Mouse (Mus musculus): ENCODE measurements around the gene Nxn. TPM values are rescaled to one million over a fixed set of nuclear protein-coding genes. Genes with fewer than 3 reads are reported as not detected.

Nxn gene
- total RNA-seq, 2 experiments from 2014 or later = 15.5 to 17.4 TPM

DNA sequence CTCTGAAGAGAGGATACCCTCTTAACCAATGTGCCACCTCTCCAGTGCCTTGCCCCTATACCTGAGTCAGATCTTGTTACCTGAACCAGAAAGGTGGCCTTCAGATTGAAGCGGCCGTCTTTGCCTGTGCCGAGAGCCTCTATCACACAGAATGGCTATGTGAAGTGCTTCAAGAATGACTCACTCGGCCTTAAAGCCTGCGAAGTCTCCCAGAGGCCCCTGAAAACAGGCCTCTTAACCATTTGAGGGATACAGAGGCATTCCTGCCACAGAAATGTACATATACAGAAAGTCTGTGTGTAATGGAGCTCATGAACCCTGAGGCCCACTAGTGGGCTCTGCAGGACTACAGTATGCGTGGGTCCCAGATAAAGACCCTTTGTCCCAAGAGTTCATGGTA, 115.1 kb downstream of the Nxn start:
- intact Hi-C loops (cut with DNase I) = no loop called here
- no peak for DNase-seq

DNA sequence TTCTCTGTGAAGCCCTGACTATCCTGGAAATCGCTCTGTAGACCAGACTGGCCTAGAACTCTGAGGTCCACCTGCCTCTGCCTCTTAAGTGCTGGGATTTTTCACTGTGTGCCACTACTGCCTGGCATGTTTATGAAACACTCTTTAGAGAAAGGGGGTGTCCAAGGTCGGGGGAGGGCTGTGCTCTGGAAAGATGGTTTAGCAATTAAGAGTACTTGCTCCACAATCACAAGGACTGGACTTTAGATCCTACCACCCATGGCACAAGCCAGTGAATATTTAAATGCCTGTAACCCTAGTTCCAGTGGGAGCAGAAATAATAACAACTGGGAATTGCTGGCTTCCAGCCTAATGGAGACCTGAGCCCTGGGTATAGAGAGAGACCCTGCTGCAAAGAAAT, 119.0 kb downstream of the Nxn start:
- intact Hi-C loops (cut with DNase I) = no loop called here

DNA sequence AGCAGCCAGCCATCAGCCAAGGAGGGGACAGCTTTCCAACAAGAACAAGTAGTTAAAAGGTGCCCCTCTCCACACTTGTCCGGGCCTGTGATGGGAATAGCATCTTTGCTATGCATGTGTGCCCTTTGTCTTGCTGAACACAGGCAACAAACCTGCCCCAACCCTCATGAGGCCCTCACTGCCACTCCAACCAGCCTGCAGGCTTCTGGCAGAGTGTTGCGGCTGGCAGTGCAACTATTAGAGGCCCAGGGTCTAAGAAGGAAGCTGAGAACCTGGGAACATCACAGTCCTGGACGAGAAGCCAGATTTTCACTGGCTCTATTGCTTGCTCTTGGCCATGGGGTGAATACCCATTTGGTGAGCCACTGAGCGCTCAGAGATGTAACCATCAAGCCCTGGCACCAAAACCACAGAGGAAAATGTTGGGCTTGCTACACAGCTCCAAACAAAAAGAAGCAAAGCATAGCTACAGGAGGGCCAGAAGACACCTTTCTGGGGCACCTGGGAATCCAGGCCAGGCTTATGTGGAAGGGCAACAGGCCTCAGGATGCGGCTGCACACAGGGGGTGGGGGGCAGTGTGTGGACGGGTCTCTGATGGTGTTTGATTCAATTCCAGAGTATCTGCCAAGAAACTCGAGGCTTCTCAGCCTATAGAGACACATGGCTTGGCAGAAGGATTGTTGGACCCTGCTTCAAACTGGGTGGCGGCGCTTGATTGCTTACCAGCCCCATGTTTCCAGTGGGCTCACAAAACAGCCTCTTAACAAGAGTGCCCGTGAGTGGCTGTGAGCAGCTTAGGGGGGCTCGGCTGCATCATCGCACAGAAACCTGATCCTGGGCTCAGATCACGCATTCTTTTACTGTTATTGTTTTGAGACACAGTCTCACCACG, 119.7 kb downstream of the Nxn start:
- no peak for DNase-seq
- intact Hi-C loops (cut with DNase I) = no loop called here

More for the DNA sequence above, 119.0 kb downstream of the Nxn start:
- DNase-seq = no peak

DNA sequence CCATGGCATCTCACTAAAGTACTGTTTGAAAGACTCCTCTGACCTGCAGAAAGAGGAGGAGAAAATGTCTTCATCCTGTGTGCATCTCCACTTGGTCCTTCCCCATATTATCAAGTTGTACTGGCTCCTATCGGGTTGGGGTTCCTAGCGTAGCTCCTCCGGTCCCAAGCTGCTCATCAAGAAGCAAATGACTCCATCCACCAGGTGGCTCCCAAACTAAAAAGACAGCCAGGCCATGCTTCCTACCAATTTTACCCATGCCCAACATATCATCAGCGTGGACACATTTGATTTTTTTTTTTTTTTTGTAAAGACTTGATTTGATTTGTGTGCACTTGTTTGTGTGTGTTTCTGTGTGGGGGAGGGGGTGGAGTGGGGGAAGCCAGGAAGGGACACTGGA, 126.5 kb downstream of the Nxn start:
- intact Hi-C loops (cut with DNase I) = loop anchor here (5.0 kb wide), 1 partner anchor 125 kb away; the partner anchor contains the start of gene Nxn
- DNase-seq = peak in 1 of 2 experiments; percentile 35

DNA sequence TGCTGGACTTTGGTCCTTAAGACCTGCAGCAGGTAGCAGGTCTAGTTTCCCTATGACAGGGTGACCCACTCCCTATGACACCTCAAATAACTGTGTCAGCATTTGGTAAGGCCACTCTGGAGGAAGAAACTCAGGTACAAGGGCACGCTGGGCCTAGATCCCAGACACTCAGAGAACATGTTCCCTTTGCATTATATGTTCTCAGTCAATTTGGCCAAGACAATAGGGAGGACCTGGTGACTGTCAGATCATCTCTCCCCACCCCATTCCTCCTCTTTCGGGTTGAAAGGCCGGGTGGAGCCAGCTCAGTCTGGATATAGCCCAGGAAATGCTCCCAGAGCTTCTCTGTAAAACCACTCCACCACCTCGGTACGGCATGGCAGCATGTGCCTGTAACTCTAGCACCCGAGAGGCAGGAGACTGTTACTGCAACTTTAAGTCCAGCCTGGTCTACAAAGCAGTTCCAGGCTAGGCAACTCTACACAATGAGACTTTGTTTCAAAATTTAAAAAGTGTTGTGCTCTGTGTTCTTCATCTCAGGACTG, 130.3 kb downstream of the Nxn start:
- DNase-seq = no peak
- intact Hi-C loops (cut with DNase I) = no loop called here

DNA sequence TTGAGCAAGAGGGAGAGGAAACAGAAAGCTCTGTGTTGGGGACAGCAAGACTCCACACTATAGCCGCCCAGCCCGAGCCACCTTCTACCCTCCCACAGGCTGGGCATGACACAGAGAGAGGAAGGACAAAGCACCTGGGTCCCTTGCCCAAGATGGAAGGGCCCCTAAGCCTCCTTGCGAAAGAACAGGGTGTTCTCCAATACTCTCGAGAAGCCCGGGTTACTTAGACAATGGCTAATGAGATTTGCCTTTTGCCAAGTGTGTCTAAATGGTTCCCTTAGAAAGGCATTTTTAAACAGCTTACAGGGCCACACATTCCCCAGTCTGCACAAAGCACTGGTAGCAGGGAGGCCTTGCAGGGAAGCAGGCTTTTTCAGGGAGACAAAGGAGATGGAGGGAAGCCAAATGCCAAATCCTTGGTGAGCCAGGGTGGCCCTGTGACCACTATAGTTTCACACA, 130.9 kb downstream of the Nxn start:
- DNase-seq = no peak
- intact Hi-C loops (cut with DNase I) = no loop called here

DNA sequence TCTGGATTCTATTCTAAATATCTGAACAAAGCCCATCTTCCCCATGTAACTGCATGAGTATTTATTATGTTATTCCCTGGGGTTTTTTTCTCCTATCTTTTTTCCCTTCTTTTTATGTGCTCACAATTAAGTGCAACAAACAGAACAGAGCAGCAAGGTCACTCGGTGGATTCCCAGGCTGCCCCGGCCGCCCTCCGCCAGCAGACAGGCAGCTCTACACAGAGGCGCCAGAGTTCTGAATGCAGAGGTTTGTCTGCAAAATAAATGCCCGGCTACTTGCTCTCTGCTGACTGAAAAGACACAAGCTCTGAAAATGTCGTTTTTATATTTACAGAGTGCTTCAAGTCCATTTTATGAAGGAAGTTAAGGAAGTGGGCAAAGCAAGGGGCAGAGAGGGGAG, 131.4 kb downstream of the Nxn start:
- DNase-seq = no peak

DNA sequence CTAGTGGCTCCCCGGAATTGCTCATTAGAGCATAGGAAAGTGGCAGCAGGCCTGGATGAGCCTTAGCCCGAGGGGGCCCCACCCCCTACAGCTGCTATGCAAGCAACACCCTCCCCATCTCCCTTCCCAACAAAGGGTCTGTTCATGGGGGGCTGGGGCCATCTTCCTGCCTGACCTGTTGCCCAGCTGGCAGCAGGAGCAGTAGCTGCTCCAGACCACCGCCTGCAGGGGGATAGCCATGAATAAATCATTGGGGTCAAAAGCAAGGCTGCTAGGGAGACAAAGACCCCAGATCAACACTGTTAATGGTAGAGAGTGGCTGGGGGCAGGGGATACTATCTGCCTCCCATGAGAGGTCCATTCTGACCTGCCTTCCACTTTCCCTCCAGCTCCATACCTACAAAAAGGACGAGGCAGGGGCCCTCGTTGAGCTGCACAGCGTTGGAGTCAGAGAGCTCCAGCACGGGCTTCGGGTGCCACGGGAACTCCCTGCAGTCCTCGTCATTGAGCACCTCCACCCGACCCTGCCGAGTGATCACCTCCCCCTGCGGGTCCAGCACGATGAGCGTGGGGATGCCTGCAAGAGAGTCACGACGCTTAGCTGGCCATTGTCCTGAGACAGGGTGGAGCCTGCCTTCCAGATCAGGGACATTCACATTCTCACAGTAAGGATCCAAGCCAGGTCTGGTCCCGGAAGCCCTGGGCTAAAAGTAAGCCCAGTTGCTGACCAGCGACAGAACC, 136.2 kb downstream of the Nxn start:
- no peak for DNase-seq
- intact Hi-C loops (cut with DNase I) = no loop called here

More for the DNA sequence above, 131.4 kb downstream of the Nxn start:
- intact Hi-C loops (cut with DNase I) = no loop called here

DNA sequence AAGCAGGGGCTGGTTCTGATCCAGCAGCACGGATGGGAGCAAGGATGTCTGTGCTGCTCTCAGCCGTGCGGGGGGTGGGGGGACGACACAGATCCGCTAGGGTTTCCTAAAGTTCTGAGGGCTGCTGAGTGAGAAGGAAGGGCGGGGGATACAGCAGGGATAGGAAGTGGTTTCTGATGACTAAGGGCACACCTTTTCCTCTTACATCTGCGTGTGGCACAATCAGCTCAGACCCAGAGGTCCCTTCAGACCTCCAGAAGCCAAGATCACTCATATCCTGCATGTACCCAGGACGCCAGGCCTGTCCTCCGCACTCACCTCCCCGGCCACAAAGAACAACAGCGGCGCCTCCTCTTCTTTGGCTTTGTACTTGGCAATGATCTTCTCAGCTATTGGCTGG, 137.7 kb downstream of the Nxn start:
- no peak for DNase-seq
- intact Hi-C loops (cut with DNase I) = no loop called here

DNA sequence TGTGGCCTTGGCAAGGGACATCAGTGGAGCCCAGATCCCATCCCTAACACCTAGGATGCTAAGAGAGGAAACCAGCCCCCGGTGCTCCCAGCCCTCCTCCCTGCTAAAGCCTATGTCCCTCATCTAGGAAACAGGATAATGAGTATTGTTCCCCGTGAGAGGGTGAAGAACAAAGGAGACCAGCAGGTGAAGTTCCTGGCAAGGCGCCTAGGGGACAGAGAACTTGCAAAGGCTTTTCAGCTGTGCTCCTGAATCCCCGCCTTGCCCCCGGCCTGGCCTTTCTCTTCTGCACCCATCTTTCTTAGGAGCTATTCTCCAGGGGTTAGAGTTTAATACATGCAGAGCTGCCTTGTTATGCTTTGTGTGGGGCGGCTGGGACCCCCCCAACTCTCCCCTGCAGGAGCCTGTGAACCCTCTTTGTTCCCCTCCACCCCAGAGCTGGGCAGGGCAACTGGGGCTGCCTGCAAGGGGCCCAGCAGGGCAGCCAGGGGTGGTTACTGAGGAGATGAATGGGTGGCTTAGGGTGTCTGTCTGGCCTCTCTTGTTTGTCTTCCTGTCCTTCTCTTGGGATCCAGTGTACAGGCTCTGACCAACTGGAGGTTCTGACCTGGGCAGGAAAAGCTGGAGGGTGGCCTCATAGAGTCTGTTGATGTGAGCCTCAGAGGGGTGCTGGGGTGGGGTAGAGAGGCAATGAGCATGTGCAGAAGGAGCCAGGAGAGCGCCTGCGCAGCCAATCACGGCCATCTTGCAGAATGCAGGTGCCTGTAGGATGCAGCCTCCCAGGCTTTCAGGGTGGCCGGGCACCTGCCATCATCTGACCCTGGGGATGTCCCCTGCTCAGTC, 138.5 kb downstream of the Nxn start:
- DNase-seq = no peak
- intact Hi-C loops (cut with DNase I) = no loop called here

DNA sequence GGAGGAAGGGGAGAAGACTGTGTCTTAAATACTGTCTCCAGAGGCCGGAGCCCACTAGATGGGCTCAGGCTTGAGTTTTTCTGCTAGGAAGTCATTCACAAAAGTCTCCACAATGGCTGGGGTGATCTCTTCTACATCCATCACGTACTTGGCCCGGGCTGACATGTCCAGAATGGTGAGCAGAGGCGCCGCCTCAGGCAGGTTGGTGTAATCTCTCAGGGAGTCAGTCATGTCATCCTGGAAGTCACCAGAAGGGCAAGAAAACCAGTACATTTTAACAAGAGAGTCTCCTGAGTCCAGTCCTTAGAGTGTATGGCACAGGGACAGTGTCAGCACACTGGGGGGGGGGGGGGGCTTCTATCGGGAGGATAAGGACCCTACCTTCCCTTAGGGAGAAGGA, 140.4 kb downstream of the Nxn start:
- DNase-seq = no peak
- intact Hi-C loops (cut with DNase I) = no loop called here

DNA sequence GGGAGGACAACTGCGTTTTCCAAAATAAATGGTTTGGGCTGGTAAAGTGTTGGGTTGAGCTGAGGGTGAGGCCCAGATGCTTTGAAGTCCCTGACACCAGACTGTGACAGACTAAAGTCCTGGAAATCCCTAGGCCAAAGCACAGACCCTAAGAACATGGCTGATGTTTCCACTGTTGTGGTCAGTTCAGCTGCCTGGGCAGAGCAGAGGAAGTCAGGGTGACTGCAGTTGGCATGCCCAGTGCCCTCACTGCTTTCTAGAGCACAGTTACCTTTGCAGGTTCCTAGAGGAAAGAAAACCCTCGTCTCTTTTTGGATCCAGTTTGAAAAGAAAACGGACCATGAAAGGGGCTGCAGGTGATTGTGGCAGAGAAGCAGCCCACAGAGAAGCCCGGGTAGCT, 141.6 kb downstream of the Nxn start:
- intact Hi-C loops (cut with DNase I) = no loop called here
- no peak for DNase-seq

DNA sequence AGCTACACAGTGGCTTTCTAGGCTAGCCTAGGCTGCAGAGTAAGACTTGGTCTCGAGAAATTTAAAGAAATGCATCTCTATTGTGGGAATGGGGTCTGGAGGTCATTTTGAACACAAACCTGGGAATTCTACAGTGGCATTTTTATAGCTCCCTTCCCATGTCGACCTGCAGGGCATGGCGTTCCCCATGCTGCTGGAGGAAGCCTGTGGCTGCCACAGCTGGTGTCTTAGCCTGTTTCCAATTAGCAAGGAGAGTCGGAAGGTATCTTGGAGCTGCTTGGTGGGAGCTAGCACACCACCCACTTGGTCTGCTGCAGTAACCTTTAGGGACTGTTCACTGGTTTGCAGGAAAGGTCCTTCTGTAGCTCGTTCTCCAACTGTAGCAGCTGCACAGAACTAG, 142.8 kb downstream of the Nxn start:
- no peak for DNase-seq
- intact Hi-C loops (cut with DNase I) = no loop called here

DNA sequence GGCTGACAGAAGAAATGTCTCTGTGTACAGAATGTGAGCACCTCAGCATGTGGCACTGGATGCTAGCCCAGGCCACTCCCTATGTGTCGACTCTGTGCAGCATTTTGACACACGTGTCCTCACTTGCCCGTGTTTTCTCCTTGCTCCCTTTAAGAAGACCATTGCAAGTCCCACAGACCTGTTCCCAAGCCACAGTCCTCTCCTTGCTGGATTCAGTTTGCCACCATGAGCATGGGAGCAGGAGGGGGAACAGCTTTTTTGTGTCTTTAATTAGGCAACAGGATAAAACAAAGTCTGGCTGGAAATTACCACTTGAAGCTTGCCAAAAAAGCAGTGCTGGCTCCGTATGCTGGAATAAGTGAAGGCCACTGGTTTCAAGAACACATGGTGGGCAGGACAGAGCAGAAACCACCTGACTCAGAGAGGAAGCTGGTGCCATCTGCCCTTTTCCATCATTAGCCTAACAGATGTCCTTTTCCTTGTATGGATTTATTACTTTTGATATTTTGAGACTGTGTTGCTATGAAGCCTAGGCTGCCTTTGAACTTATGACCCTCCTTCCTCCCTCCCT, 143.4 kb downstream of the Nxn start:
- no peak for DNase-seq
- intact Hi-C loops (cut with DNase I) = no loop called here

DNA sequence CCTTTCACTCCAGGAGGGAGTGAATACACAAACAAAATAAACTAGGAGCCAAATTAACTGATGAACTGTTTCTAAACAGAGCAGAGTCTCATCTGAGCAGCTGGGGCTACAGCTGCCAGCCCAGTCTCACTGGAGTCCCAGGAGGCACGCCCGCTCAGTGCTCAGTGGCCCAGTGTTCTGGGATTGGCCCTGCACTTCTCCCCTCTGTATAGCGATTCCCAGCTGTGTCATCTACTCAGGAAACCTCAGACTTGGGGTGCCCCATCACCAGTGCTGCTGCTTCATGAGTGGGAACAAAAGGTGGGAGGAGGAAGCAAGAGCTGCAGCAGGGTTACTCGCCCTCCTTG, 145.0 kb downstream of the Nxn start:
- intact Hi-C loops (cut with DNase I) = loop anchor here (2.0 to 5.0 kb wide), 2 partner anchors 151 to 198 kb away; no protein-coding TSS in a partner anchor

DNA sequence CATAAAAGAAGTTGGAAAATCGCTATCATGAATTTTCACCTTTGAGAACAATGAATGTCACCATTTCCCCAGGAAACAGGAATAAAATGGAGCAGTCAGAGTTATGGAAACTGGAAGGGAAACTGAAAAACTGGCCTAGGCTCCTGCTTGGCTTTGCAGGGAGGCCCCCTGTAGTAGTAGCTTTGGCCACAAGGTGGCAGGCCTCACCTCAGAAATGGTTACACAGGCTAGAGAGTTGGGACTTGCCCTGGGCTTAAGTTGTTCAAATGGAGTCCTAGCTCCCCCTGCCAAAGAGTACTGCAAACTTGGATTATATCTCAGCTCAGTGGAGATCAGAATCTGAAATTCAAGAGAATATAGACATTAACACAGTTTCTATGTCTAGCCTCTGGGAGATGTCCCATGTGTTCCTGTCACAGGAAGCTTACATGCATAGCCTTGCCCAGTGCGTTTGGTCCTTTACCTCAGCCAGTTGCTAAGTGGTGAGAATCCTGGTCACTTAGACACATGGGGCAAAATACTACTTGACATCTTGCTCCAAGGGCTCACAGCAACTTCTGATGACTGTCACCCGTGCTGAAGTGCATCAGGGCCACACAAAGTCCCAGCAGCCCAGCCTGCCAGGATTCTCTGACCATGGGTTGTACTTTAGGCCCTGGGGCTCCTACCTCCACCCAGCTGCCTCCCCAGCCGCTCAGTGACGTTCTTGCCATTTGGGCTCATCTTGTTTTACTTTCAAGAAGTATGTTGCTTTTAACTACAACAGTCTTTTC, 145.6 kb downstream of the Nxn start:
- peak; percentile 87 to 93 for DNase-seq
- intact Hi-C loops (cut with DNase I) = loop anchor here (2.0 to 5.0 kb wide), 2 partner anchors 151 to 199 kb away; no protein-coding TSS in a partner anchor

More for the DNA sequence above, 145.0 kb downstream of the Nxn start:
- no peak for DNase-seq

DNA sequence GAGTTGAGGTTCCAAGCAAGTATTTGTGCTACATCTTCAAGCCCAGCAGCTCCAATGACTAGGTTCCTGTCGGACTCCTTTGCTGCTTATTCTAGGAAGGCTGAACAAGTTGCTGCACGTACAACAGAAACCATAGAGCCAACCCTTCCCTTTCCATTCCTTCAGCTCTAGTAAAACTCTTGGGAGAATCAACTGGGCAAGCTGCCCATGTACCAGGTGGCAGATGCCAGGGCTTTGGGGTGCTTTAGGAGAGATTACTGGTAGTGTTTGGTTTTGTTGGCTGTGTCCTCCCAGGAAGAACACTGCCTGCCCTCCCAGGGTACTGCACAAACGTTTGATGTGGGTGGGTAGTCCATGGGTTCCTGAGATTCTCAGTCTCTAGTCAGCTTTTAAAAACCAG, 146.9 kb downstream of the Nxn start:
- DNase-seq = no peak
- intact Hi-C loops (cut with DNase I) = loop anchor here (2.0 to 5.0 kb wide), 2 partner anchors 153 to 200 kb away; no protein-coding TSS in a partner anchor

DNA sequence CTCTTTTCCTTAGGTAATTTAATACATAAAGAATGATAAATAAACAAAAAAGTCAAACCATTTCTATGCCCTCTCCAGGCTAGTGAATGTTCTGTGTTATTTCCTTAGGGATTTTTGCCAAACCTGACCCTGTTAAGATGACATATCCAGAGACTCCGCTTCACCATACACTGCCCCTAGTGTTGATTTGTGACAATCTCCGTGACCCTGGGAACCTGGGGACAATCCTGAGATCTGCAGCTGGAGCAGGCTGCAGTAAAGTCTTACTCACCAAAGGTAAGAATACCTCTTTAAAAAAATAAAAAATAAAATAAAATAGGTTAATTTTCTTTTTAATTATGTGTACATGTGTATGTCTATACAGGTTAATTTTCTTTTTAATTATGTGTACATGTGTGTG, 151.7 kb downstream of the Nxn start:
- intact Hi-C loops (cut with DNase I) = no loop called here
- DNase-seq = no peak

DNA sequence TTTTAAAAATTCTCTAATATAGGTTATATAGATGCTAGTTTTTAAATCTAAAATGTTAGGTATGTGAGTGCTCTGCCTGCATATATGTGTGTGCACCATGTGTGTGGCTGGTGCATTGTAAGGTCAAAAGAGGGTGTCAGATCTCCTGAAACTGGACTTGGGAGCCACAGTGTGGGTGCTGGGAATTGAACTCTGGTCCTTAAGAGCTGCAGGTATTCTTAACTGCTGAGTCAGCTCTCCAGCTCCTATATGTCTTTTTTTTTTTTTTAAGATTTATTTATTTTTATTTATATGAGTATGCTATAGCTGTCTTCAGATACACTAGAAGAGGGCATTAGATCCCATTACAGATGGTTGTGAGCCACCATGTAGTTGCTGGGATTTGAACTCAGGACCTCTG, 152.5 kb downstream of the Nxn start:
- no peak for DNase-seq
- intact Hi-C loops (cut with DNase I) = no loop called here
